Mouse (Mus musculus) testis, postnatal 14 days (tissue): ENCODE measurements around the gene Gm43302.
"Not testable (repeated sequence)": the region's sequence is repeated elsewhere in the genome, so short reads cannot be mapped to it uniquely, and the experiment has no call there.

ENCODE experiments used
- DNase-seq: peaks from one replicate; pipeline ENCODE4 v3.0.0; 2021; ENCODE audit warnings: low spot score

The Gm43302 gene

DNA sequence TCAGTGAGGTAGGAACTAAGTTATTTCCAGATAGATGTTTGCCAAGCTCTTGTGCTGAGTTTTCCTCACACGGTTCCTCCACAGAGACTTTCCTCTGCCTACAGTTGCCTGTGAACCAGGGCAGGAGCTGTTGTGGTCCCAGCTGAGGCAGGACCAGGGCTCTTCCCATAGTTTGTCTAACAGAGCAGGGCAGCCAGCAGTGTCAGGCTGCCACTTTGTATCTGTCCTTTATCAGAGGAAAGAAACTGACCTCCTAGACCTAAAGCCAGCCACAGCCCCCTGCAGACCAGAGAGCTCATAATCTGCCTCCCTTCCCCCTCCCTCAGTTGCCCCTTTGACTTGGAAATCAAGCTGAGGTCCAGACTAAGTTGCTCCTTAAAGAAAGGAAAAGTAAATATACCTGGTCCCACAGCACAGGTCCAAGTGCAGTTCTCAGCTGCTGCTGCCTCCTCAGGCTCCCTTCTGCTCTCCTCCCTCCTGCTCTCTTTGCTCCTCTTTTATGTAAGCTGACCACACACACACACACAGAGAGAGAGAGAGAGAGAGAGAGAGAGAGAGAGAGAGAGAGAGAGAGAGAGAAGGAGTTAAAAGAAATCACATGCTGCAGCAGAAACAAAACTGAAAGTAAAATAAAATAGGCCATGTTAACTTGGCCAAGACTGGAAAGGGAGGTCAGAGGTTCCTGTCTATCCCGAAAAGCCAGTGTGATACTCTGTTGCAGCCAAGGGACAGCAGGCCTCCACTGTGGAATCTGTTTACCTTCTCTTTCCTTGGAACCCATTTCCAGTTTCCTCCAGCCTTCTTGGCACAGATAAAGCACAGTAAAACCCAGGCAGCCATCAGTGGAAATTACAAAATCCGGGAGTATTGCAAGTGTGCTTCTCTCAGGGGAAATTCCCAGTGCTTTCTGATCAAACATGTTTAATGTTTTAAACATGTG lies at the start of gene Gm43302, which contains the start of gene Gbp6:
TSS of gene Gm43302 (minus strand) at position 470 of the 940 bp plus-strand sequence.
TSS of gene Gbp6 (minus strand) at position 473 of the 940 bp plus-strand sequence.
- peak; percentile 53 for DNase-seq

DNA sequence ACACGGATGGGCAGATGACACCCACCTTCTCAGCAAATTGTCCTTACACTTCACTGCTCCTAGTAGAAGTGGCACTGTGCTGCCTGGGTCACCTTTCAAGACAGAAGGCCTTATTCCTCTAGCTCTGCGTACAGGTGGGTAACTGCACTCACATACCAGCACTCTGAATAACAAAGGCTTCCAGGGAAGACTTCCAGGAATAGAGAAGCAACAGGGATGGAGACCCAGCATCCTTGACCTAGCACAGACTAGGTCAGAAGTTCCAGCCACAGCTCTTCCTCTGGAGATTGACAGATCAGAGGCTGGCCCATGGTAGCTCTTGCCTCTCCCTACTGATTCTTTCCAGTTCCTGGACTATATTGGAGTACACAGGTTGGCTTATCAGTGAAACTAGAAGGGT lies 47.8 kb upstream of the Gm43302 start:
- no peak for DNase-seq

DNA sequence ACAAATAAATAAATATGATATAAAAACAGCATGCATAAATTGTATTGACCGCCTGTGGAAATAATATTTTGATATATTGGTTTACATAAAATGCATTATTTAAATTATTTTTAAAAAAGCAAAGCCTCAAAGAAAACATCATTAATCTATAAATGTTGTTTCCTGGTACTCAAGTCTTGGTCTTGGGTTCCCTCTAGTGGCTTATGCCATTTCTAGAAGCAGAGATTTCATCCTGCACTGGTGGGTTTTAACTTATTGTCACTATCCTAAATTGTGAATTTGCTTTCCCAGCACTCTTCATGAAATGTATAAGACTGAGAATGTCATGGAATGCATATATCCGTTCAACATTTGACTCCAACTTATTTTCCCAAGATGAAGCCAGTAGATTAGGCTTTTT lies 29.0 kb upstream of the Gm43302 start:
- DNase-seq: no peak

DNA sequence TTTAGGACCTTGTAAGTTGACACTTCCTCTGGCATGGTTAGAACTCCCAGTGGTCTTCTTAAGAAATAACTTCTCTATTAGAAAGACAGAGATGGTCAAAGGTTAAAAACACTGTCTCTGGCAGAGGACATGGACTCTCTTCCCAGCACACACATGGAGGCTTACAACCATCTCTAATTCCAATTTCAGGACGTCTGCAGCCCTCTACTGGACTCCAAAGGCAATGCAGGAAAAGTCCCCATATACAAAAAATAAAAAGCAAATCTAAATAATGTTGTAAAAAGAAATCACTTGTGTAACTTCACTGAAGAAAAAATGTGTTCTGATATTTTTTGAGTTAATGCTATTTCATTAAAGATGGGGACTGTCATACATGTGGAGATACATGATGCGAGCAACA lies 17.4 kb upstream of the Gm43302 start:
- DNase-seq: no peak

DNA sequence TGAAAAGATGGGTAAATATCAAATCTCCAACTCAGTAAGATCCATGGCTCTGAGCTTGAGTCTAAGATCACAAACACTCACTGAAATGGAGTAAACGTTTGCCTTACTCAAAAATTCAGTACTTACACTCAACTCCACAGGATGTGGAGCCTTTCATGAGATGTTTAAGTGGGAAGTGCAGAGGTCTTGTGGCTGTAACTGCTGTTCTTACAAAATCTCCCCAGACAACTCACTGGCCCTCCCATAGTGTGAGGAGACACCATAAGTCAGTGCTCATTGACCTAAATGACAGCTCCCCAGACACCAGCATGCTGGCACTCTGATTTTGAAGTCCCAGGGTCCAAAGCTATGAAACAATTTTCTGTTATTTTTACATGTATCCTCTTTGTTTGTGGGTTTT lies 15.7 kb upstream of the Gm43302 start:
- not testable (repeated sequence) for DNase-seq

DNA sequence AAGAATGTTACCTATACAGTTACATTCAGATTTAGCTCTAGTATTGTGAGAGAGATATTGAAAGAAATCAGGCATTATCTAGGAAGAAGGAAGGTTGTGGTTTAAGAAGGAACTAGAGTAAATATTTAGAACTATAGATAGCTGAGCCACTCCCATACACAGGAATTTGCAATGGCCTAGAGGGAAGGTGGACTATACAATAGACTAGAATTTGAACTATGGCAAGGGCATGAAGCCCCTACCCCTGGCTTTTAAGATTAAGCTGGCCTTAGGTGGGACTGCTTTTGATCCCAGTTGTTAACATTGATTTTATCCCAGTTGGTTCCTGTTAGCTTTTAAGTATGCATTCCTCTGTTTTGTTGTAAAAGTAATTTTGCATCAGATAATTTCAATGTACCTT lies 13.5 kb upstream of the Gm43302 start:
- not testable (repeated sequence) for DNase-seq

DNA sequence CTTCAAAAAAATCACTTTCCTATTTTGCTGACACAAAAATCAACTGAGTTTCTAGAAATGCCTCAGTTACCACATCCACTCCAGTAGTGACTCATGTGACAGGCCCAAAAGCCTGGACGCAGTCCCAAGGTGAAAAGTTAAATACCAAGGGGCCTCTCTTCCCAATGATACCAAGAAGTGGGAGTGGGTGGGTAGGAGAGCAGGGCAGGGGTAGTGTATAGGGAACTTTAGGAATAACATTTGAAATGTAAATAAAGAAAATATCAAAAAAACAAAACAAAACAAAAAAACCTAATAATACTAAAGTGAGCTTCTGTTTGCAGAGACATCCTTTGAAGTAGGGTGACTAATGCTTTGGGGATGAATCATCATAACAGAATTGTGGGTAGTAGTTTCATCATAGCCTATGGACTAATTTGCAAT lies 12.7 kb upstream of the Gm43302 start:
- no peak for DNase-seq

DNA sequence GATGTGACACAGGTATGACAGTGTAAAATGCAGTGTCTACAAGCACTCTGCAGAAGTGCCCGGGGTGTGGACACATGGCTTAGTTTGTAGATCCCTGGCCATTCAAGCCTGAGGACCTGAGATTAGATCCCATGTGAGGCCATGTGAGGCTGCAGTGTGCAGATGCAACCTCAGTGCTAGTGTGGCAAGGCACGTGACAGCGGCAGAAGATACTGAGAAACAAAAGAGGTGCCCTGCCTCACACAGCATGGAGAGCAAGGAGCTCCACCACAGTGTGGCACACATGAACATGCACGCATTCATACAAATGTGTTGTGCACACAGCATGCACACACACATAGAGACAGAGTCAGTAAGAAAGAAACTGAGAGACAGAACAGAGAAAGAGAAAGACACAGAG lies 12.2 kb upstream of the Gm43302 start:
- DNase-seq: not testable (repeated sequence)

DNA sequence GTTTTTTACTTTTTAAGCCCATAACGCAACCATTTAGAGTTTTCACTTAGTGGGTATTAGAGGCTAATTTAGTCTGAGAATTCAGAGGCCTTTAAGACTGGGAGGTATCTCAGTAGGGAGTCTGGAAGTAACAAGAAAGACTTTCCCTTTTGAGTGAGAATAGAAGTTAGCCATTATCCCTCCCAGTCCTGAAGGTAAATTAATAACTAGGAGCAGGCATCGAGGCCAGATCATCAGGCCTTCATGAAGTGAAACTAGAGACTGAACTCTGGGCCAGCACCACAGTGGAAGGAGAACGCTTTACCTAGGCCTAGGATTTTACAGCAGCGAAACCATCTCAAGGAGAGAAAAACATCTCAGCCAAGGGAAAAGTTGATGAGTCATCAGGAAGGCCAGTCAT lies 8.5 kb upstream of the Gm43302 start:
- DNase-seq: no peak

DNA sequence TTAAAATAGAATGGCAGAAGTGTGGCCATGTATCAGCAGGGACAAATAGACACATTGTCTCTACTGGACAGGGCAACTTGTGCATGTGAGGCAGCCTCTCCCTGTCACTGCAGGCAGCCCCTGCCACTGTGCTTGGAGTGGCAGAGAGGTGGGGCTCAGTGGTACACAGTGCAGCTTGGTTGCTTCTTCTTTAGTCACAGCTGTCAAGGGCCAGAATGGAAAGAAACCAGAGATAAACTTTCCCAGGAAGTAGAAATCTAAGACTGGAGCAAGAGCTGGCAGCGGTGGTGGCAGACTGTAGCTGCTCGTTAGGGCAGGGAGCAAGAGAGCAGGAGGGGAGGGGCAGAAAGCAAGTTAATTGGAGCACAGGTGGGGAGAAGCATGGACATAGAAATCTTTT lies 8.0 kb upstream of the Gm43302 start:
- DNase-seq: peak; percentile 31

DNA sequence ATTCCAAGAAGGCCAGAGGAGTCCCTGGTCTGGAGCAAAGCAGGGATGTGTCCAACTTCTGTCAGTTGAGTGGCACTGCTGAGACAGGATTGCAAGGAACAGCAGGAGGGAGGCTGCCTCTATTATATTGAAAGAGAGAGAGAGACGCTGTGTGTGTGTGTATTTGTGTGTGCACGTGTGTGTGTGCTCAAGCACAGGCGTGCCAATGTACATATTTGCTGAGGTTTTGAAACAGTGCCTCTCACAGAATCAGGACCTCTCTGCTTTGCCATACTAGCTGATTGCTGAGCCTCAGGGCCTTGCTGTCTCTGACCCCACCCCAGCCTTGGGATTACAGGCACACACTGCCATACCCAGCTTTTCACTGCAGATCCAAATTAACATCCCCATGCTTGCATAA lies 2.3 kb upstream of the Gm43302 start:
- DNase-seq: no peak

DNA sequence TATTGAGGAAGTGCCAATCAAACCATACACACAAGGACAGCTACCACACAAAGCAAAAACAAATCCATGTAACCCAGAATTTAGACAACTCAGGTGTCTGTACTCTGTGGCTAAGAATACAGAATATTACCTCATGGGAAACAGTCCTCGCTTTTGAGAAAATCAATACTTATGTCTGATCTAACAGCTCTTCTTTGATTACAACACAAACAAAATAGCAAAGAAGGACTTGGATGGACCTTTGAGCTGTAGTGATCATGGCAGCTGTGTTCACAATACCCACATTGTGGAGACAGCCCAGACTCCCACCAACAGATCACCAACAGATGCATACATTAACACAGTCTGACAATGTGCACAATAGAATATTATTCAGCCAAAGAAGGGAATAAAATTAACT lies 1.0 kb downstream of the Gm43302 start:
- no peak for DNase-seq

DNA sequence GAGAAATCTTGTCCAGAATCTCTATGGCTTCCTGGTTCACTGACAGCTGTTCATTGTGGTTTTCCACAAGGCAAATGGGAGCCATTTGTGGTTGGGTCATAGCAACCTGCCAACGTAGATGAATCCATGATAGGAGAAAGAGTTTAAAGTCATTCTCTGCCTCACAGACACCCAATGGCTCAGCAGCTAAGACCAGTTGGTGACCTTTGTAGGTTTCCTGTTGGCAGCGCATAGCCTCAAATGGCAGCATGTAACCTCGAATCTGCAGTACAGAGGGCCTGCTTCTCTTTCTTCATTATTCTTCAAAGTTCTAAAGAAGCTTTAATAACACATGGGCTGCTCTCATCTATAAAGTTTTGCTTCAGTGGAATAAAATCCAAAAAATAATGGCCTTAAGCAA lies 2.6 kb downstream of the Gm43302 start:
- DNase-seq: not testable (repeated sequence)

DNA sequence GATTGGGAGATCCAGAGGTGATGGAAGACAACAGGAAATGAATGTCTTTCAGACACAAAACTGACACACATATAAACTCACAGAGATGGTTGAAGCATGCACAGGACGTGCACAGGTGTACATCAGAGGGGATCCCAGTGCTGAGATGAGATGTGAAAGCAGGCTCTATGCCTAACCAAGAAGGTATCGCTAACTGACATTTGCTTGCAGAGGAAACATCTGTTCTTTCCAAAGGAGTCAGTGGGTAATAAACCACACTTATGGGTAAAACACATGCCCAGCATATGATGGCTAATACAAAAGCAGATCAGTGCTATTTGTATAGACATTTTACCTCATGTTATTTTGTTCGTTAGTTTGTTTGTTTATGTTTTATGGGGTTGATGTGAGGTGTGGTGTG lies 32.8 kb downstream of the Gm43302 start:
- DNase-seq: not testable (repeated sequence)

DNA sequence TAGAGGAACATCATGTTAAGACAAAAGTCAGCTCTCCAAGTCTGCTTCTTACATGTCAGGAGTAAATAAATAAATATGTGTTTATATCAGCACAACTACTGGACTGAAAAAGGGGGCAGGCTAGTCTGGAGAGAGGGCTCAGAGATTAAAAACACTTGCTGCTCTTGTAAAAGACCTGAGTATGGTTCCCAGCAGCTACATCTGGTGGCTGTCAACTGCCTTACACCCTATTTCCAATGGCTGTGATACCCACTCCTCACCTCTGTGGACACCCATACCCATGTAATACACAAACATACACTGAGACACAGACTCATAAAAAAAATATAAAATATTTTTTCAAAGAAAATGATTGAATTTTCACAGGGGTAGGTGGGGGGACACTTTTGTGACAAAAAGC lies 41.0 kb downstream of the Gm43302 start:
- no peak for DNase-seq

DNA sequence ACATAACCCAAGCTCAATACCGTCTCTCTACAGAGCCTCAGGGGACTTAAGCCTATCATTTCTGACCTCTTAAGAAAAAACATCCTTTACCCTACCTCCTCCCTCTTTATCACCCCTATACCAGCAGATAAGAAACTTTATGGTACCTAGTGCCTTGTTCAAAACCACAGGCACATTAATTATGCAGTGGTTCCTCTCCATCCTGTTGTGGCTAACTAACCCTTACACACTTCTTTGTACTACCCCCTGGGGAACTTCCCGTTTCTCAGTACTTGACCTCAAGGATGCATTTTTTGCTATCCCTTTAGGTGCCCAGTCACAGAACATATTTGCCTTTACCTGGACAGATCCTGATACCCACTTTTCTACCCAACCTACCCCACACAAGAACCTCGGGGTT lies 48.8 kb downstream of the Gm43302 start:
- not testable (repeated sequence) for DNase-seq

DNA sequence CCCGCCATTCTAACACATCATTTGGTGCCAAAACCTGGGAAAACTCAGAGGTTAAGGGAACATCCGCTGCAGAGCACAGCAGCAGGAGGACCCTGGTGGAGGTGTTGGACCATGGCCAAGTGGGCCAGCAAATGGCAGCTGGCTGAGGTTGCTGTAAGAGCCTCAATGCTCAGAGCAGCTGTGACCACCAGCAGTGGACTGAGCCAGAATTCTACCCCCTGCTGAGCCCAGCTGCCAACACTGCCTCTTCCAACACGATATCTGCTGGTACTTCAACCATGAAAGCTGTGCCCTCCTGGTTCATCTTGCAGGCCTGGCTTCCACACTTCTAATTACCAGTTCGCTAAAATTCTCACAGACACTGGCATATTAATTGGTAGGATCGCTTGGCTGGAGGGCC lies 52.5 kb downstream of the Gm43302 start:
- not testable (repeated sequence) for DNase-seq

DNA sequence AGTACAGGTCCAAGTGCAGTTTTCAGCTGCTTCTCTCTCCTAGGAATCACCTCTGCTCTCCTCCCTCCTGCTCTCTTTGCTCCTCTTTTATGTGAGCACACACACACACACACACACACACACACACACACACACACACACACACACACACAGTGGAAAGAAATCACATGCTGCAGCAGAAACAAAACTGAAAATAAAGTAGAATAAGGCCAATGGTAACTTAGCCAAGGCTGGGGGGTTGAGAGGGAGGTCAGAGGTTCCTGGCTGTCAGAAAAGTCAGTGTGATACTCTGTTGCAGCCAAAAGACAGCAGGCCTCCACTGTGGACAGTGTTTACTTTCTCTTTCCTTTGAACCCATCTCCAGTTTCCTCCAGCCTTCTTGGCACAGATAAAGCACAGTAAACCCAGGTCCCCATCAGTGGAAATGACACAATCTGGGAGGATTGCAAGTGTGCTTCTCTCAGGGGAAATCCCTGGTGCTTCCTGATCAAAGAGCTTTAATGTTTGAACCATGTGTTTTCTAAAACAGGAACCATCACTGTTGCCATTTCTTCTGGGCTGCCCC lies 53.9 kb downstream of the Gm43302 start, which contains the start of gene Gbp10:
TSS of gene Gbp10 (minus strand) at position 51 of the 565 bp plus-strand sequence.
- DNase-seq: peak; percentile 4

DNA sequence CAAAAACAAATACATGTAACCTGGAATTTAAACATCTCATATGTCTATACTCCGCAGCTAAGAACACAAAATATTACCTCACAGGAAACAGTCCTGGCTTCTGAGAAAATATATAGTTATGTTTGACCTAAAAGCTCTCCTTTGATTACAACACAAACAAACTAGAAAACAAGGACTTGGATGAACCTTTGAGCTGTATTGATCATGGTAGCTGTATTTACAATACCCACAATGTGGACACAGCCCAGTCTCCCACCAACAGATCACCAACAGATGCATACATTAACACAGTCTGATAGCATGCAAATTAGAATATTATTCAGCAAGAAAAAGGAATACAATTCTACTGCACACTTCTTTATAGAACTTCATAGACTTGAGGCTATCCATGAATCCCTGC lies 55.1 kb downstream of the Gm43302 start:
- not testable (repeated sequence) for DNase-seq

DNA sequence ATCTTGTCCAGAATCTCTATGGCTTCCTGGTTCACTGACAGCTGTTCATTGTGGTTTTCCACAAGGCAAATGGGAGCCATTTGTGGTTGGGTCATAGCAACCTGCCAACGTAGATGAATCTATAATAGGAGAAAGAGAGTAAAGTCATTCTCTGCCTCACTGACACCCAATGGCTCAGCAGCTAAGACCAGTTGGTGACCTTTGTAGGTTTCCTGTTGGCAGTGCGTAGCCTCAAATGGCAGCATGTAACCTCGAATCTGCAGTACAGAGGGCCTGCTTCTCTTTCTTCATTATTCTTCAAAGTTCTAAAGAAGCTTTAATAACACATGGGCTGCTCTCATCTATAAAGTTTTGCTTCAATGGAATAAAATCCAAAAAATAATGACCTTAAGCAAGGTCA lies 57.5 kb downstream of the Gm43302 start:
- DNase-seq: not testable (repeated sequence)

DNA sequence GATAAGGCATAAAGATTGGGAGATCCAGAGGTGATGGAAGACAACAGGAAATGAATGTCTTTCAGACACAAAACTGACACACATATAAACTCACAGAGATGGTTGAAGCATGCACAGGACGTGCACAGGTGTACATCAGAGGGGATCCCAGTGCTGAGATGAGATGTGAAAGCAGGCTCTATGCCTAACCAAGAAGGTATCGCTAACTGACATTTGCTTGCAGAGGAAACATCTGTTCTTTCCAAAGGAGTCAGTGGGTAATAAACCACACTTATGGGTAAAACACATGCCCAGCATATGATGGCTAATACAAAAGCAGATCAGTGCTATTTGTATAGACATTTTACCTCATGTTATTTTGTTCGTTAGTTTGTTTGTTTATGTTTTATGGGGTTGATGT lies 84.5 kb downstream of the Gm43302 start:
- not testable (repeated sequence) for DNase-seq

DNA sequence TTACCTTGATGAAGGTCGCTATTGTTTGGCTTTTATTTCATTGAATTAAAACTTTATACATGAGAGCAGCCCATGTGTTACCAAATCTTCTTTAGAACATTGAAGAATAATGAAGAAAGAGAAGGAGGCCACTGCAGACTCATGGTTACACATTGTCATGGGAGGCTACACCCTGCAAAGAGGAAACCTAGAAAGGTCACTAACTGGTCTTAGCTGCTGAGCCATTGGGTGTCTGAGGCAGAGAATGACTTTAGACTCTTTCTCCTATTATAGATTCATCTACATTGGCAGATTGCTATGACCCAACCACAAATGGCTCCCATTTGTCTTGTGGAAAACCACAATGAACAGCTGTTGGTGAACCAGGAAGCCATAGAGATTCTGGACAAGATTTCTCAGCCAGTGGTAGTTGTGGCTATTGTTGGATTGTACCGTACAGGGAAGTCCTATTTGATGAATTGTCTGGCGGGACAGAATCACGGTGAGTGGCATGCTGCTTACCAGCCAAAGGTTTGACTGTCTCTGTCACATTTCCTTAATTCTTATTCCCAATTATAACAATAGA lies 92.6 kb downstream of the Gm43302 start:
- DNase-seq: not testable (repeated sequence)

DNA sequence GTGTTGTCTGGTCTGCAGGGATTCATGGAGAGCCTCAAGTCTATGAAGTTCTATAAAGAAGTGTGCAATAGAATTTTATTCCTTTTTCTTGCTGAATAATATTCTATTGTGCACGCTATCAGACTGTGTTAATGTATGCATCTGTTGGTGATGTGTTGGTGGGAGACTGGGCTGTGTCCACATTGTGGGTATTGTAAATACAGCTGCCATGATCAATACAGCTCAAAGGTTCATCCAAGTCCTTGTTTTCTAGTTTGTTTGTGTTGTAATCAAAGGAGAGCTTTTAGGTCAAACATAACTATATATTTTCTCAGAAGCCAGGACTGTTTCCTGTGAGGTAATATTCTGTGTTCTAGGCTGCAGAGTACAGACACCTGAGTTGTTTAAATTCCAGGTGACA lies 94.3 kb downstream of the Gm43302 start:
- DNase-seq: not testable (repeated sequence)
